Mouse (Mus musculus) macrophage (primary cell): ENCODE data around the gene Nkain4. TPM values are rescaled to one million over a fixed set of nuclear protein-coding genes. Genes with fewer than 3 reads are reported as not detected.

Experiments used
- H3K27ac ChIP-seq: fragments of 350-480 bp; formaldehyde crosslinking; 2 replicates; pipeline ENCODE4 v1.9.0; 2021
- H3K36me3 ChIP-seq: fragments of 350-480 bp; formaldehyde crosslinking; 2 replicates; pipeline ENCODE4 v1.9.0; 2021; ENCODE audit errors: inconsistent target
- H3K4me3 ChIP-seq: fragments of 350-480 bp; formaldehyde crosslinking; 2 replicates; pipeline ENCODE4 v1.9.0; 2021; ENCODE audit errors: inconsistent target
- H3K79me2 ChIP-seq: fragments of 350-480 bp; formaldehyde crosslinking; 2 replicates; pipeline ENCODE4 v1.9.0; 2021; ENCODE audit errors: inconsistent target
- WGBS: methylation state at CpG from one replicate; pipeline ENCODE4 v1.1.7; 2026; ENCODE audit warnings: inconsistent platforms; ENCODE audit not compliant: missing documents; 5-methylcytosine and 5-hydroxymethylcytosine counted together
- polyA plus RNA-seq: library from polyadenylated mRNA; stranded (reverse); fragments of 250-400 nt; gene quantifications from 3 replicates; pipeline ENCODE4 v1.2.4, GENCODE M21; 2018; ENCODE audit warnings: inconsistent platforms

Nkain4 gene
- polyA plus RNA-seq, 1 experiment from 2014 or later = not detected

DNA sequence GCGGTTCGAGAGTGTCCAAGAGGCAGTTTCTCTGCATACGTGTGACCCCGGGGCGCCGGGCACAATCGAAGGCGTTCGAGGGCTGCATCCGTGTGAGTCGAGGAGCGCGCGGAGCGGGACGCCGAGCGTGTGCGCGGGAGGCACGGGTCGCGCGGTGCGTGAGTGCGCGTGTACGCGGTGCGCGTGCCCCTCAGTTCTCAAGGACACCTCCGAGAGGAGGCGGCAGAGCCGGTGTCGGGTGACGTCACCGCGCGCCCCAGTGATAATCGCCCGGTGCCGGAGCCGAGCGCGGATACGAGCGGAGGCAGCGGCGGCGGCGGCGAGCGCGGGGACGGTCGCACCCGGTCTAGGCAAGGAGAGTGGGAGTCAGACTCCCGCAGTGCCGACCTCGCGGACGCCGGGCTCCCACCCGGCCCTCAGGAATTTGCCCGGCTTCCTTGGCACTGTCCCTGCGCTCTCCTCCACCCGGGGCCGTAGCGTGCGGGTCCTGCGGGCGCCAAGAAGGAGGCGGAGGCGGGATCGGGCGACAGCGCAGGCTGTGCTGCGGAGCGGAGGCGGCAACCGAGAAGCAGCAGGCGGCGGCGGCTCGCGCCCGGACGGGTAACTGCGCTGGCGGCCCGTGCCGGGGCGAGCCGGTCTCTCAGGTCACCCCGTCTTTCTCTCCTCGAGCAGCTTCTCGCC, 61.5 kb downstream of the Nkain4 start:
- no peaks in the 10 kb centered on the region for H3K36me3 ChIP-seq
- H3K4me3 ChIP-seq = no peak overlapping the region
- WGBS = 1% methylated on average over 97 of the region's 97 CpGs
- no peaks in the 10 kb centered on the region for H3K79me2 ChIP-seq
- H3K27ac ChIP-seq = no peak overlapping the region

DNA sequence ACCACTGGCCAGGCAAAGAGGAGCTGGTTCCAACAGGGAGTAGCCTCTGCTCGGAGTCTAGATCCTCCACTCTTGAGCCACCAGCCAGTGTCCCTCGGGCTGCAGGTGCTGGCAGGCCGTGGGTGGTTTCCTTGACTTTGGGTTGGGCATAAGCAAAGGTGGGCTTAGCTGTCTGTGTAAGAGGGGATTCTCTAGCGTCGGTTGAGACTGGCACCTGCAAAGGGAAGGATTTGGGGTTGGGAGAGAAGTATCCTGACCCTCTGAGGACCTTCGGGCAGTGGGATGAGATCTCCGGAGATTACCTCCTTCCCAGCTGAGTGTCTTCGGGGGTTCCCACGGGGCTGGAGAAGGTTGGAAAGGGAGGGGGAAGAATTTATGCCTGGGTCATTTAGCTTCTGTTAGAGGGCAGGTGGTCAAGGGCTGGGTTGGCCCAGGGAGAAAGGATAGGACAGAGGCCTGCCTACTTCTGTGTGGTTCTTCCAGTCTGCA, 62.6 kb downstream of the Nkain4 start:
- WGBS = 7% methylated on average over 9 of the region's 9 CpGs
- no peaks in the 10 kb centered on the region for H3K79me2 ChIP-seq
- no peaks in the 10 kb centered on the region for H3K36me3 ChIP-seq
- H3K27ac ChIP-seq = no peak overlapping the region
- no peak overlapping the region for H3K4me3 ChIP-seq

DNA sequence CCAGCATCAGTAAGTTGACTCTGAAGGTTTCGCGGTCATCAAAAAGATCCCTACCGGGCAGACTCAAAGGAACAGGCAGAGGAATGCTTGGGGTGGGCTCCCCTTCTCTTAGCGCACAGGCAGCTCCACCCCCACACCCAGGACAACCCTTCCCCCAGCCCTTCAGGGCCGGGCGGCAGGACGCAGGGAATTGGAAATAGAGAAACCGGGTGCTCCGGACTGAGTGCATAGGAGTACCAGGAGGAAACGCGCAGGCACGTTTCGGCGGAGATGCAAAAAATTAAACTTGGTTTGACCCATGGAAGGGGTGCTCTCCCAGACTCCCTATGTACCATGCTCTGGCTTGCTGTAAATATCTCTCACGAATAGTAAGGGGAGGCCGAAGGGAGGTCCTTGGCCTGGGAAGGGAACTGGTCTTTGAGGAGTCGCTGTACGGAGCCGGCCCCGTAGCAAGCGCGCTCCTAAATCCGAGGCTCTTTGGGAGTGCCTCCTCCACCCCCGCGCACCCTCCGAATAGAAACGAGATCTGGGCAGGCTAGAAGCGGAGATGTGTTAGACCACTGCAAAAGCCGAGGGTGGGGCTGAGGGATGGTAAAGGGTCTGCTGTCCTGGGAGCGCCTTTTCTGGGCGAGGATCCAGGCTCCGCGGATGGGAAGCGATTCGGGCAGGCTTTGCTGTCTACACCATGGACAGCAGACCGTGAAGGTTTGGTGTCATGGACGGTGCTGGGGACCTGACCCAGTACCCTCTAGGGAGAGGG, 63.2 kb downstream of the Nkain4 start:
- Histone ChIP-seq H3K4me3 (no peak overlapping the region), H3K27ac (no peak overlapping the region), H3K36me3 (no peaks in the 10 kb centered on the region), H3K79me2 (no peaks in the 10 kb centered on the region)
- WGBS = 4% methylated on average over 37 of the region's 37 CpGs

DNA sequence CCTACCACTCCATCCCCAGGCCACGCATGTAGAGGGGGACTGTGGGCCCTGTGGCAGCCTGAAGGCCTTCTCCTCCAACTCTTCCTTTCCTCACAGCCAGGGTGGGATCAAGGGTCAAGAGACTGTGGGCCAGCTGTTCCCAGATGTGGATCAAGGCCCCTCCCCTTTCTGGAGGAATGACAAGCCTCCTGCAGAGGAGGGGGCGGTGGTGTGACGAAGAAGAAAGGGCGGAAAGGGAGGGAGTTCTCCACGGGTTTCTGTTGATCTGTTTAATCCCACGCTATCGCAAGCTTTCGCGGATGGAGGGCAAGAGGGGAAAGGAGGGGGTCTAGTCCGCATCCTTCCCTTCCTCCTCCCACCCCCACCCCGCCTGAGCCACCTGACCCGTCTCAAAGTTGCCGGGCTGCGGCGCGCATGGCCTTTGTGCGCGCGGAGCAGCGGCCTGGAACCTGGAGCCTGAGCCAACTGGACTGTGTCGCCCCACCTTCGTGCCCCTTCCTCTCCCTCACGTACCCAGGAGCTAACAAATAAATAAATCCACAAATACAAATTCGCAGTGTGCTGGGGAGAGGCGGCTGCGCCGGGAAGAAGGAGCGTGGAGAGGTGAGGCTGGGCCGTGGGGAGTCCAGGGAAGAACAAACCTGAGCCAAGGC, 64.0 kb downstream of the Nkain4 start:
- WGBS = 8% methylated on average over 29 of the region's 29 CpGs

DNA sequence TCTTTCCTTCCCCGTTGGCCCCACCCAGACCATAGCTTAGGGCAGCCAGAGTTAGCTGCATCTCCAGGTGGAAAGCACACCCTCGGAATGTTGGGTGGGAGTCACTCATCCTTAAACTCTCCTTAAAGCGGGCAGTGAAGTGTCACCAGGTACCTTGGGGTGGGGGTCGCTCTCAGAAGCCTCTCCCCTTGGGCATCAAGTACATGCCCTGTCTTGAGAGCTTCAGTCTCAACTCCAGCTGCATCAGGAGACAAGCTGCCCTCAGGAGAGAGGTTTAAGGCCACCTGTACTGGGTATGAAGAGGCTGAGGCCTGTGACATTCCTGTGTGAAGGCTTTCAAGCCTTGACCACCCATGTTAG, 64.6 kb downstream of the Nkain4 start:
- Histone ChIP-seq H3K36me3 (no peaks in the 10 kb centered on the region), H3K79me2 (no peaks in the 10 kb centered on the region), H3K27ac (no peak overlapping the region), H3K4me3 (no peak overlapping the region)
- 38% methylated on average over 4 of the region's 4 CpGs for WGBS

More for the DNA sequence above, 64.0 kb downstream of the Nkain4 start:
- H3K79me2 ChIP-seq = no peaks in the 10 kb centered on the region
- H3K36me3 ChIP-seq = no peaks in the 10 kb centered on the region
- H3K4me3 ChIP-seq = no peak overlapping the region
- no peak overlapping the region for H3K27ac ChIP-seq

DNA sequence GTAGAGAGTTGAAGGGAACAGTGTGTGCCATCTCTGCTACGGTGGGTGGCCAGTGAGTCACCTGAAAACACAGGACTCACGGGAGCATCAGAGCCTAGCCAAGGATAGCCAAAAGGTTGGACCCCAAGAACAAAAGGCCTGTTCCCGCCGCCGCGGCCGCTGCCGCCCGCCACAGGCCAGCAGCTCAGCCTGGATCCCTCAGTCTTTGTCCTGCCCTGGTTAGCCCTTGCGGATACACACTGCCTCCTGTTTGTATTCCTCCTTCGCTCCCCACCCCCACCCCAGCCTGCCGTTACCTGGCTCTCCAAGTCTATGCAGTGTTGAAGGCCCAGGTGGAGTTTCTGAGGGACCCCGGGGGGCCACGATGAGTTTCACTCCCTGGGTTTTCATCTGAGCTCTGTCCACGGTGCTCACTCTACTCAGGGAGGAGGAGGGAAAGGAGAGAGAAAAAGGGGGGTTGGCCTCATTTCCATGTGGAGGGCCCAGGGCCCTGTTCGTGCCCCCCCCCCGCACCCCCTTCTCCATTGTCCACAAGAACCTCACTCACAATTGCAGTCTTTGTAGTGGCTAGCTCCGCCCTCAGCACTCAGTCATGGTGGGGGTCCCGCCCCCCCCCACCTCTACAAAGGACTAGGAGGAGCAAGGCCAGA, 65.1 kb downstream of the Nkain4 start:
- H3K4me3 ChIP-seq = no peak overlapping the region
- 20% methylated on average over 18 of the region's 19 CpGs for whole genome bisulfite sequencing

DNA sequence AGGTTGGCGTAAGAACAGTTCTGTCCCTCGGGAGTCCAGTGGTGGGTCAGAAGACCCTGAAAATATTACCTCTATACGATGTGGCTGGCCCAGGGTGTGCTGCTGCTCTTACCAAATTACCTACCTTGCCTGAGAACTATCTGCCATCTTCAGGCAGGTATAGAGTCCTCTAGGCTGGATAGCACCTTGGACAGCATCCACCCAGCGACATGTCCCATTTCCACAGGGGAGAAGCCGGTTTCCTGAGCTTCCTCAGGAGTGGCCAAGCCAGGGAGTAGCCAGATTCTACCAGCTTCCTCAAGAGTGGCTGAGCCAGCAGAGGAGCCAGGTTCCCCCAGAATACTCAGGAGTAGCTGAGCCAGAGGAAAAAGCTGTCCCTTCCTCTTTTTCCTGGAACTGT, 69.2 kb downstream of the Nkain4 start:
- Histone ChIP-seq H3K79me2 (no peaks in the 10 kb centered on the region), H3K27ac (no peak overlapping the region), H3K36me3 (no peaks in the 10 kb centered on the region), H3K4me3 (no peak overlapping the region)
- WGBS = 58% methylated on average over 5 of the region's 5 CpGs

More for the DNA sequence above, 65.1 kb downstream of the Nkain4 start:
- H3K36me3 ChIP-seq = no peaks in the 10 kb centered on the region
- no peaks in the 10 kb centered on the region for H3K79me2 ChIP-seq
- H3K27ac ChIP-seq = no peak overlapping the region

Other genes starting within 250 kb of the Nkain4 start
- 17.6 to 19.3 TPM (median 18.6 TPM) in 3 replicates for gene Dido1, start 244.7 kb downstream of the Nkain4 start, polyA plus RNA-seq
- 52.4 to 57.0 TPM (median 56.0 TPM) in 3 replicates for gene Gid8, start 244.6 kb downstream of the Nkain4 start, polyA plus RNA-seq
- 3.8 to 5.6 TPM (median 5.4 TPM) in 3 replicates for gene Slc17a9, start 229.4 kb downstream of the Nkain4 start, polyA plus RNA-seq
- gene Bhlhe23, start 177.8 kb downstream of the Nkain4 start, polyA plus RNA-seq = not detected in 3 replicates
- gene Ythdf1, start 33.8 kb downstream of the Nkain4 start, polyA plus RNA-seq = 27.2 to 34.6 TPM (median 28.8 TPM) in 3 replicates
- gene Birc7, start 25.7 kb downstream of the Nkain4 start, polyA plus RNA-seq = not detected in 3 replicates
- 24.6 to 27.3 TPM (median 25.5 TPM) in 3 replicates for gene Arfgap1, start 12.5 kb upstream of the Nkain4 start, polyA plus RNA-seq
- gene Col20a1, start 31.8 kb upstream of the Nkain4 start, polyA plus RNA-seq = 0.31 to 0.83 TPM (median 0.33 TPM) in 3 replicates
- not detected in 3 replicates for gene Chrna4, start 88.8 kb upstream of the Nkain4 start, polyA plus RNA-seq
- gene Kcnq2, start 180.6 kb upstream of the Nkain4 start, polyA plus RNA-seq = not detected in 3 replicates
- 0.23 to 0.38 TPM in 2 of 3 replicates, not detected in the other for gene Eef1a2, start 202.3 kb upstream of the Nkain4 start, polyA plus RNA-seq
- gene Ppdpf, start 232.5 kb upstream of the Nkain4 start, polyA plus RNA-seq = 60.5 to 98.7 TPM (median 67.9 TPM) in 3 replicates
- not detected in 3 replicates for gene Ptk6, start 248.1 kb upstream of the Nkain4 start, polyA plus RNA-seq